Mouse (Mus musculus): ENCODE measurements at regions not wholly inside any gene's neighbourhood (a gene's known extent, or its start where the extent isn't known, plus 50 kb on each side); places are given as distances from the start of the nearest gene placed in this dataset.

DNA sequence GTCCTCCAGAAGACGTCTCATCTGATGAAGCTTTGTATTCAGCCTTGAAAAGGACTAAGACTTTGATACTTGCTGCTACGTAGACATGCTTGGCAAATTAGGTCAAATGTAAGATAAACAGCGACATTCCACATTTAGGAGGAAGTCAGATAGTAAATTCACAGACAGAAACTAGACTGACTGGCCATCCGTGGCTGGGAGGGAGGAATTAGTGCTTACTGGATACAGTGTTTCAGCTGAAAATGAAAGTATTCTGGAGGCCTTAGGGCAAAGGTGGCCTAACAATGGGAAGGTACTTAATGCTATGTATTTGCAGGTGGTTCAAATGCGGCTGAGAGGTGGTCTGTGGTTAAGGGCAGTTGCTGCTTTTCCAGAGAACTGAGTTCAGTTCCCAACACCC lies 137.1 kb downstream of the Map3k7 start:
- H3K27me3 ChIP-seq (ENCODE audit: control insufficient read depth, insufficient read depth, low read length): no peaks in the 10 kb centered on the region
- H3K4me2 ChIP-seq (replicated peaks; ENCODE audit: low read depth, low read length): no peak overlapping the region
- no peak overlapping the region for H3K27ac ChIP-seq (ENCODE audit: low read depth, low read length)
- H3K36me3 ChIP-seq (ENCODE audit: control insufficient read depth, insufficient read depth, low read length): no peaks in the 10 kb centered on the region
- no peaks in the 10 kb centered on the region for H3K4me1 ChIP-seq (replicated peaks; ENCODE audit: control insufficient read depth, insufficient read depth, low read length)
- WGBS: 74% methylated on average over 5 of the region's 5 CpGs
- ATAC-seq (ENCODE audit: low FRiP score) (no peak), DNase-seq (ENCODE audit: low spot score) (no peak)
- H3K9me3 ChIP-seq (ENCODE audit: control insufficient read depth, low read length): no peaks in the 10 kb centered on the region
- no peak overlapping the region for H3K4me3 ChIP-seq (ENCODE audit: low read depth, low read length)
- H3K9ac ChIP-seq (ENCODE audit: low read depth, low read length): no peak overlapping the region

DNA sequence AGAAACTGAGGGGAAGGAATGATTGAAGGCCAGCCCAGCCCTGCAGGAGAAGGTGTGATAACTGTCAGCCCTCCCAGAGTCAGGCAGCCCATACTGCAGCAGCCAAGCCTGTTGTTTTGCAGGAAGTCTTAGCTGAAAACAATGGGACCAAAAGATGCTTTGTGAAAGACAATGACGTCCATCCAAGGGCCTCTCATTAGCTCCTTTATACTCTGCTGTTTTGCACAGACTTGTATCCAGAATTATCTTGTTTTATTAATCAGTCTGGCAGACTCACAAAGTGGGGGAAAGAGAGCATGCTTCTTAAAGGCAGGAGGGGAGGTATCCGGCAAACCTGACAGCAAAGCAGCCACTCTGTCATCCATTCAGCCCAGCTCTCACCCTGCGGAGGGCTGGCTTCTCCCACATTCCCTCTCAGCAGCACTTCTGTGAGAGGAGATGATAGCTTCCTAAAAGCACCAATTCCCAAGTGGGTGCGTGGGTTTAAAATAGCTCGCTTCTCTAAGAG lies 131.9 kb upstream of the Bach2 start:
- Histone ChIP-seq H3K27me3 (ENCODE audit: control insufficient read depth, insufficient read depth, low read length) (no peaks in the 10 kb centered on the region), H3K36me3 (ENCODE audit: control insufficient read depth, insufficient read depth, low read length) (no peaks in the 10 kb centered on the region), H3K27ac (ENCODE audit: low read depth, low read length) (peak overlapping the region; percentile 8; the same call in 1 of the 2 replicates), H3K4me3 (ENCODE audit: low read depth, low read length) (no peak overlapping the region), H3K9me3 (ENCODE audit: control insufficient read depth, low read length) (no peaks in the 10 kb centered on the region), H3K4me2 (replicated peaks; ENCODE audit: low read depth, low read length) (no peak overlapping the region), H3K9ac (ENCODE audit: low read depth, low read length) (no peak overlapping the region), H3K4me1 (replicated peaks; ENCODE audit: control insufficient read depth, insufficient read depth, low read length) (no peaks in the 10 kb centered on the region)
- peak; percentile 18 for DNase-seq (ENCODE audit: low spot score)
- WGBS: 13% methylated on average over 5 of the region's 5 CpGs
- ATAC-seq (ENCODE audit: low FRiP score): no peak

DNA sequence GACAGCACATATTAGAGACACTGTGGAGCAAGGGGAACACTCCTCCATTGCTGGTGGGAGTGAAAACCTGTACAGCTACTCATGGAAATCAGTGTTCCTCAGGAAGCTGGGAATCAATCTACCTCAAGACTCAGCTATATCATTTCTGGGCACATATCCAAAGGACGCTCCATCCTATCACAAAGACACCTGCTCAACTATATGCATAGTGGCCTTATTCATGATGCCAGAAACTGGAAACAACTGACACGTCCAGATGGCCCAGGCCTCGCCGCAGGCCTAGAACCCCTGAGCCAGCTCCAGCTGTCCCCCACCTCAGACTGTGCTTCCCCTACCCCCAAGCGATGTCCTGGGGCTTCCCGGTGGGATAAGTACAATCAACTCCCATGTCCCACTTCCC lies 116.3 kb upstream of the Bach2 start:
- no peaks in the 10 kb centered on the region for H3K9me3 ChIP-seq (ENCODE audit: control insufficient read depth, low read length)
- H3K4me3 ChIP-seq (ENCODE audit: low read depth, low read length): no peak overlapping the region
- WGBS: 93% methylated on average over 6 of the region's 6 CpGs
- no peaks in the 10 kb centered on the region for H3K27me3 ChIP-seq (ENCODE audit: control insufficient read depth, insufficient read depth, low read length)
- H3K4me1 ChIP-seq (replicated peaks; ENCODE audit: control insufficient read depth, insufficient read depth, low read length): no peaks in the 10 kb centered on the region
- H3K4me2 ChIP-seq (replicated peaks; ENCODE audit: low read depth, low read length): no peak overlapping the region
- DNase-seq (ENCODE audit: low spot score): no peak
- H3K36me3 ChIP-seq (ENCODE audit: control insufficient read depth, insufficient read depth, low read length): no peaks in the 10 kb centered on the region
- H3K27ac ChIP-seq (ENCODE audit: low read depth, low read length): no peak overlapping the region
- H3K9ac ChIP-seq (ENCODE audit: low read depth, low read length): no peak overlapping the region
- ATAC-seq (ENCODE audit: low FRiP score): no peak

DNA sequence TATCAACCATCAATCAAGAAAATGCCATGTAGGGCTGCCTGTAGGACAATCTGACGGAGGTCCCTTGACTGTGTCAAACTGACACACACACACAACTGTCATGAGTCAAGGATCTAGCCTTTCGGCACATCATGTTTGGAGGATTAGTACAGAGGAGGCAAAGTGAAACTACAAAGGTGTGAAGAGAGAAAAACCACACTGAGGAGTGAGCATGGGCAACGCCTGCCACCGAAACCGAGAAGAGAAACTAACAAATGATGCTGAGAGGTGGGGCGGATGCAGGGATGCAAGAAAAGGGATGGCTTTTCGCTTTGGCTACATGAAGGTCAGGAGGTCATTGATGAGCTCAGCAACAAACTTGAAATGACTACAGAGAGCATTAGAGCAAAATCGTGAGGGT lies 111.8 kb upstream of the Bach2 start:
- 87% methylated on average over 8 of the region's 8 CpGs for WGBS

DNA sequence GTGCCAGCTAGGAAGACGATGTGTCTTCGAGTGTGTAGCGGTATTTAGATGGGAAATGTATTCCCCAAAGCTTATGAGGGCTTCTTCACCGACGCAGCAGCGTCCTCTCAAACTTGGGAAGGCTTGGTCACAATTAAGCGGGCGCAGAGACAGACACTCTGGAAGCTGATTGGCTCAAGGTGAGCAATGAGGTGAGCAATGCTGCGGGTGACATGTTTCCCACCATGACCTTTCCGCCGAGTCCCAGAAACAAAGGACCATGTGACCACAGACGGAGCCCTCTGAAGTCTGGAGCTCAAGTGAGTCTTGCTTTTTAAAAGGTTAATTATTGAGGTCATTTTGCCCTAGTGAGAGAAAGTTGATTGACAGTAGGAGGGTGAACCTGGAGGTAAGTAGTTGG lies 108.0 kb upstream of the Bach2 start:
- Histone ChIP-seq H3K36me3 (ENCODE audit: control insufficient read depth, insufficient read depth, low read length) (no peaks in the 10 kb centered on the region), H3K9me3 (ENCODE audit: control insufficient read depth, low read length) (no peaks in the 10 kb centered on the region), H3K4me1 (replicated peaks; ENCODE audit: control insufficient read depth, insufficient read depth, low read length) (no peaks in the 10 kb centered on the region), H3K27me3 (ENCODE audit: control insufficient read depth, insufficient read depth, low read length) (no peaks in the 10 kb centered on the region), H3K4me2 (replicated peaks; ENCODE audit: low read depth, low read length) (no peak overlapping the region), H3K4me3 (ENCODE audit: low read depth, low read length) (no peak overlapping the region), H3K9ac (ENCODE audit: low read depth, low read length) (no peak overlapping the region), H3K27ac (ENCODE audit: low read depth, low read length) (no peak overlapping the region)
- 64% methylated on average over 12 of the region's 12 CpGs for WGBS
- no peak for DNase-seq (ENCODE audit: low spot score)
- no peak for ATAC-seq (ENCODE audit: low FRiP score)

More for the DNA sequence above, 111.8 kb upstream of the Bach2 start:
- Histone ChIP-seq H3K9ac (ENCODE audit: low read depth, low read length) (no peak overlapping the region), H3K4me2 (replicated peaks; ENCODE audit: low read depth, low read length) (no peak overlapping the region), H3K9me3 (ENCODE audit: control insufficient read depth, low read length) (no peaks in the 10 kb centered on the region), H3K27me3 (ENCODE audit: control insufficient read depth, insufficient read depth, low read length) (no peaks in the 10 kb centered on the region), H3K27ac (ENCODE audit: low read depth, low read length) (no peak overlapping the region), H3K36me3 (ENCODE audit: control insufficient read depth, insufficient read depth, low read length) (no peaks in the 10 kb centered on the region), H3K4me1 (replicated peaks; ENCODE audit: control insufficient read depth, insufficient read depth, low read length) (no peaks in the 10 kb centered on the region), H3K4me3 (ENCODE audit: low read depth, low read length) (no peak overlapping the region)
- ATAC-seq (ENCODE audit: low FRiP score) (no peak), DNase-seq (ENCODE audit: low spot score) (no peak)

DNA sequence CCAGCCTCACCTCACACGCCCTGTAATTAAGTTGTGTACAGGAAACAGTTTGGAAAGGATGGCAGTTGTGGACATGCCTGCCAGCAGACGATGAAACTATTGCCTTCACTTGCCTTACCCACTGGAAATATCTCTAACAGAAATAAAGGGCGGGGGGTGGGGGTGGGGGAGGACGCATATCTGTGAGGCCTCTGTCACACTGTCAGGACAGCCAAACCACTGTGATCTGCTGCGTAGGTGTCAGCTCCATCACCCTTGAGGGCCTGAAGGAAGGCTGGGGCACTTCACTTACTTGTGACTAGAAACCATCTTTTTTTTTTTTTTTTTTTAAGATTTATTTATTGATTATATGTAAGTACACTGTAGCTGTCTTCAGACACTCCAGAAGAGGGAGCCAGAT lies 106.8 kb upstream of the Bach2 start:
- Histone ChIP-seq H3K36me3 (ENCODE audit: control insufficient read depth, insufficient read depth, low read length) (no peaks in the 10 kb centered on the region), H3K4me2 (replicated peaks; ENCODE audit: low read depth, low read length) (no peak overlapping the region), H3K4me1 (replicated peaks; ENCODE audit: control insufficient read depth, insufficient read depth, low read length) (no peaks in the 10 kb centered on the region), H3K27ac (ENCODE audit: low read depth, low read length) (no peak overlapping the region), H3K27me3 (ENCODE audit: control insufficient read depth, insufficient read depth, low read length) (no peaks in the 10 kb centered on the region), H3K4me3 (ENCODE audit: low read depth, low read length) (no peak overlapping the region), H3K9ac (ENCODE audit: low read depth, low read length) (no peak overlapping the region), H3K9me3 (ENCODE audit: control insufficient read depth, low read length) (no peaks in the 10 kb centered on the region)
- DNase-seq (ENCODE audit: low spot score) (no peak), ATAC-seq (ENCODE audit: low FRiP score) (no peak)
- 88% methylated on average over 5 of the region's 5 CpGs for WGBS

DNA sequence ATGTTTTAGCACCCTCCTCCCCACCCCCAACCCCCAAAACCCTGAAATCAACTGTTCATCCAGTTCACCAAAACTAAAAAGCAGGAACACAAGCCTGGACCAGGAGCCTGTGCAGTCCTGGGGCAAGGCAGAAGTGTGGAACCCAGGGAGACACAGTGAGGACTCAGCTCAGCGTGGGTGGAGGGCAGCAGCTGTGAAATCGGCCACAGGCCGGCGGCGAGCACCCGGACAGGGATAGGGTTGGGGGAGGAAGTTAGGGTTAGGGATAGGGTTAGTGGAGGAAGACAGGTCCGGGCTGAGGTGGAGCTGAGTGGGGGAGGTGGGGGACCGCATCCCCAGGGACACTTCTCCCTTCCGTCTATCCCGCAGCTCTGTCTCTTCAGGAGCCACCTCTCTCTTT lies 102.5 kb upstream of the Bach2 start:
- DNase-seq (ENCODE audit: low spot score) (no peak), ATAC-seq (ENCODE audit: low FRiP score) (no peak)
- Histone ChIP-seq H3K36me3 (ENCODE audit: control insufficient read depth, insufficient read depth, low read length) (no peaks in the 10 kb centered on the region), H3K9ac (ENCODE audit: low read depth, low read length) (no peak overlapping the region), H3K27ac (ENCODE audit: low read depth, low read length) (no peak overlapping the region), H3K4me2 (replicated peaks; ENCODE audit: low read depth, low read length) (no peak overlapping the region), H3K27me3 (ENCODE audit: control insufficient read depth, insufficient read depth, low read length) (no peaks in the 10 kb centered on the region), H3K9me3 (ENCODE audit: control insufficient read depth, low read length) (no peaks in the 10 kb centered on the region), H3K4me1 (replicated peaks; ENCODE audit: control insufficient read depth, insufficient read depth, low read length) (no peaks in the 10 kb centered on the region), H3K4me3 (ENCODE audit: low read depth, low read length) (no peak overlapping the region)
- WGBS: 56% methylated on average over 7 of the region's 10 CpGs

DNA sequence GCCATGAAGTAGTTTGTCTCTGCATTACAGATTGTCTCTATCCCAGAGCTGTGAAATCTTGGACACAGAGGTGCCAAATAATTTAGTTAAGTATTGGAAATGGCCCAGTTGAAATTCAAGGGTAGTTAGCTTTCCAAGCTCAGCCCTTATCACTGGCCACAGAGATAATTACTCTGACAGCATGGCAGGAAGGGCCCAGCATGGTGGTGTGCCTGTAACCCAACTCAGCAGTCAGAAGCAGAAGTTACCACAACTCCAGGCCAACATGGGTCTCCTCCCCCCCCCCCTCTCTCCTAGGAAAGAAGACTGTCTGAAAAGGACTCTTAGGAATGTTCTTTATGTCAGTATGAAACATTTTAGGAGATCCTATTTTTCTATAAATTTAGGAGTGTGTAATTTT lies 101.4 kb upstream of the Bach2 start:
- Histone ChIP-seq H3K27me3 (ENCODE audit: control insufficient read depth, insufficient read depth, low read length) (no peaks in the 10 kb centered on the region), H3K9ac (ENCODE audit: low read depth, low read length) (no peak overlapping the region), H3K9me3 (ENCODE audit: control insufficient read depth, low read length) (no peaks in the 10 kb centered on the region), H3K27ac (ENCODE audit: low read depth, low read length) (no peak overlapping the region), H3K4me2 (replicated peaks; ENCODE audit: low read depth, low read length) (no peak overlapping the region), H3K36me3 (ENCODE audit: control insufficient read depth, insufficient read depth, low read length) (no peaks in the 10 kb centered on the region), H3K4me3 (ENCODE audit: low read depth, low read length) (no peak overlapping the region), H3K4me1 (replicated peaks; ENCODE audit: control insufficient read depth, insufficient read depth, low read length) (no peaks in the 10 kb centered on the region)
- DNase-seq (ENCODE audit: low spot score) (no peak), ATAC-seq (ENCODE audit: low FRiP score) (no peak)

DNA sequence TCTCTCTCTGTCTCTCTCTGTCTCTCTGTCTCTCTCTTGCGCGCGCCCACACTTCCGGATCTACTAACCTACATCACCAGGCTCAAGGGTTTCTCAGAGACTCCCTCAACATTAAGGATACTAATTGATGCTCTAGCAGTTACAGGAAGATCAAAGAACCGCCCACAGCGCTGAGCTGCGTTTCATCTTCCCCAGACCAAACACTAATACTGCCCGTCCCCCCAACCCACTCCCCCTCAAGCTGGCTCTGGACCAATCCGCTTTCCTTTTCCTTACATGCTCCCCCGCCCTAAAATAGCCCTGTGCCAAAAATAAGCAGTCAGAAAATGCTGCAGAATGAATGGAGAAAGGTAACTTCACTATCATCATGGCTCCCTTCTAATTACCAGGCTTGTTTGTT lies 100.6 kb upstream of the Bach2 start:
- no peaks in the 10 kb centered on the region for H3K9me3 ChIP-seq (ENCODE audit: control insufficient read depth, low read length)
- no peak overlapping the region for H3K4me3 ChIP-seq (ENCODE audit: low read depth, low read length)
- H3K4me1 ChIP-seq (replicated peaks; ENCODE audit: control insufficient read depth, insufficient read depth, low read length): no peaks in the 10 kb centered on the region
- no peak for ATAC-seq (ENCODE audit: low FRiP score)
- no peak overlapping the region for H3K27ac ChIP-seq (ENCODE audit: low read depth, low read length)
- H3K36me3 ChIP-seq (ENCODE audit: control insufficient read depth, insufficient read depth, low read length): no peaks in the 10 kb centered on the region
- no peak overlapping the region for H3K9ac ChIP-seq (ENCODE audit: low read depth, low read length)
- H3K4me2 ChIP-seq (replicated peaks; ENCODE audit: low read depth, low read length): no peak overlapping the region
- DNase-seq (ENCODE audit: low spot score): no peak
- WGBS: 82% methylated on average over 10 of the region's 10 CpGs
- H3K27me3 ChIP-seq (ENCODE audit: control insufficient read depth, insufficient read depth, low read length): no peaks in the 10 kb centered on the region
